Mouse (Mus musculus) retina, postnatal 1 day (tissue): ENCODE results near the gene Tjap1.

ENCODE experiments used
- DNase-seq: peaks from one replicate; pipeline ENCODE4 v3.0.0-alpha.2; 2012

The Tjap1 gene

DNA sequence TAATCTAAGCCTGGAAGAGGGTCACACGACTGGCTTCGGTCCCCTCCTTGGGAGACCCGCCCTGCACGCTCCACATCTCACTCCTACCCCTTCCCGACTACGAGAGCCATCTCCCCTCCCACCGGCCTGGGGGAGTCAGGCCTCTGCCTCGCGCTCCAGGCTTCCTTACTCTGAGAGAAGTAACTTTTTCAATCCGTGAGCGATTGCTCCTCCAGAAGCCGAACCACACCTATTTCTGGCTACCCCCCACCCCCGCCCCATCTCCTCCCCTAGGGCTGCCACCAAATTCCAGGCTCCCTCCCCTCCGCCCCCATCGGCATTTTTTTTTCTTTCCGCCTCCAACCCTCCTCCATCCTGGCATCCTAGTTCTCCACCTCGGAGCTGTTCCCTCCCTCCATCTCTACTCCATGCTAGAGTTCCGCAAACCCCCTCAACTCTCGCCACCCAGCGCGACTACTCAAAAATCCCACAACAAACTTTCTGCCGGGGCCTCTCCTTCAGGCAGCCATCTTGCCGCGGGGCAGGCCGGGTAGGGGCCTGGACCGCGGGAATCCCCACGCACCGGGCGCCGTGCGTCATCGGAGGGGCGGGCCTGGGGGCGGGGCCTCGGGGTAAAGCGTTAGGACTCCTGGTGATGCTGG, at the start of gene Tjap1:
Gene Tjap1 (minus strand): TSS at position 544 of the 641 bp plus-strand sequence.
- DNase-seq, result peak; percentile 93

GRCm38 (mm10) chr17:46328723-46329122, 45.9 kb upstream of the Tjap1 start:
- DNase-seq, result no peak

DNA sequence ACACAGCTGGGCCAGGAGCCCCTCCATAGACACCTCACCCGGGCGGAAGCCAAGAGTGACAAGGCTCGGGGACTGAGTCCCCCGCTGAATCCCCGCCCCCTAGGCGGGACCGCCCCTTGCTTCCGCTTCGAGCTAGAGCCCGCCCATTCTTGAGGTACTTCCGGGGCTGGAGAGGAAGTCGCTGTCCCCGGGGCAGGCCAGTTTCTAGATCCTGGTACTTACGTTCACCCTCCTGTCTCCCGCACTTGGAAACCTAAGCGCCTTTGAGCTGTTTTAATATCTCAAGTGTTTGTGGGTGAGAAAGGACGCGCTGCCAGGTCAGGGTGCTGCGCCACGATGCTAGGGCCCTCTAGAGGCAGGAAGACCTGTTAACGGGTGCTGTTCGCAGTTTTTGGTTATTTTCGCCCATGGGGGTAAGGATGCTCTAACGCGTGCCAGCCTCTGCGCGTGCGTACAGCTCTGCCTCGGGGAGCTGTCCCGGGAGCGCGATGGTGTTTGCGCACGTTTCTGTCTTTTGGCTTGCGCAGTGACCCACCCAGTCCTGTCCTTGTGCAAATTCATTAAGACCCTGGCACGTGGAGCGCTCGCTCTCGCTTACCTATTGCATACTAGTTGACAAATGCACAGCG, 45.2 kb upstream of the Tjap1 start, which contains the start of gene Abcc10:
Gene Abcc10 (minus strand): TSS at position 447 of the 629 bp plus-strand sequence.
- DNase-seq, result peak; percentile 98

GRCm38 (mm10) chr17:46327413-46327905, 44.6 kb upstream of the Tjap1 start:
- no peak for DNase-seq

GRCm38 (mm10) chr17:46322046-46322823, 39.4 kb upstream of the Tjap1 start:
- DNase-seq, result no peak

DNA sequence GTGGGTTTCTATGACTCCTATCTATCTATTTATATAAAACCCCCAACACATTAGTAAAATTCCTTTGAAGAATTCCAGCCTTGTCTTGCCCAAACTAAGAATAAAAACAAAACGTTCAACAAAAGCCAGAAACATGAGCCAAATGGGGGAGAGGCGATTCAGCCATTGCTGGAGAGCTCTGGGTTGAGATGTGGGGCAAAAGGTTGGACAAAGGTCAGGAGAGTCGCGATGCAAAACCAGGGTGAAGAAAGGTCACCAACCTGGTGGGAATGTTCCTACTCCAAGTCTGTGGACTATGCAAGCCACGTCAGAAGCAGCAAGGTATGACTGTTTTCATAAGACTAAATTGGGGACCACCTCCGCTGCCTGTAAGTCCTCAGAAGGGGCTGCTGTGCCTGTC, 37.7 kb upstream of the Tjap1 start:
- no peak for DNase-seq

- no peak for DNase-seq
These were observed 33.0 kb upstream of the Tjap1 start for GRCm38 (mm10) chr17:46315813-46316212.

DNA sequence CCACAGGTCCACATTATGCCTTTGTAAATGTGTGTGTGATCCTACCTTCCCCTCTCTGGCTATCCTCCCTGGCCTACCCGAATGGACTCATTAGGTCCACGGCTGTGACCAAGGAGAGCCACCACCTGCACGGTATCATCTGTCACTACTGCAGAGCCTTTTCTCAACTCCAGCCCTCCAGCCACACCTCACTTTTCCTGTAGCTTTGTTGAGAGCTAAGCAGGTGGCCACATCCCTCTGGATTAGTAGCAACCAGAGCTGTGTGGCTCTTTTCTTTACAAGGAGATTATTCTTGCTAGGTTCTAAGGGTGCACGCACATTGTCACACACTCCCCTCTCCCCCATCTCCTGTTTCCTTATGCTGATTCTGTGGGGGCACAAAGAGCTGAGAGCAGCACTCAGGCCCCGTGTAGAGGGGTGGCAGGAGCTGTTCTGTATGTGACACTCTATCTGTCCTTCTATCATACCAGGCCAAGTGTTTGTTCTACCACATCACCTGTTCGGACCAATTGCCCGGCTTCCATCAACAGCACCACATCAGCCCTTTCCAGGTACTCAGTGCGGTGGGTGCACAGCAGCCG, 30.4 kb upstream of the Tjap1 start:
- no peak for DNase-seq

DNA sequence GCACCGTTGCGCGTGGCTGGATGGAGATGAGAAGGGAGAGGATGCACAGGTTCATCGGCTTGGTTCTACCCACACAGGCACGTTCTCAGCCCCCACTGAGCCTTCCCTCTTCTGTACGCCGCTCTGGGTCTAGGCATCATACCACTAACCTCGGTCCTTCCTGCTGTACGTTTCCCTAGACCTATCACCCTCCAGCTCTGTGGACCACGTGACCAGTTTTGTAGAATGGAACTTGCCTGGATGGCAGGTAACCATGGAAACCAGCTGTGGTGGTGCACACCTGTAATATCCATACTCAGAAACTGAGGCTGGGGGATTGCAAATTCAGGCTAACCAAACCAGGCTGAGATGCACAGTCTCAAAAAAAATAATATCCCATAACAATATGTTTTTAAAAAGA, 27.7 kb upstream of the Tjap1 start:
- no peak for DNase-seq

DNA sequence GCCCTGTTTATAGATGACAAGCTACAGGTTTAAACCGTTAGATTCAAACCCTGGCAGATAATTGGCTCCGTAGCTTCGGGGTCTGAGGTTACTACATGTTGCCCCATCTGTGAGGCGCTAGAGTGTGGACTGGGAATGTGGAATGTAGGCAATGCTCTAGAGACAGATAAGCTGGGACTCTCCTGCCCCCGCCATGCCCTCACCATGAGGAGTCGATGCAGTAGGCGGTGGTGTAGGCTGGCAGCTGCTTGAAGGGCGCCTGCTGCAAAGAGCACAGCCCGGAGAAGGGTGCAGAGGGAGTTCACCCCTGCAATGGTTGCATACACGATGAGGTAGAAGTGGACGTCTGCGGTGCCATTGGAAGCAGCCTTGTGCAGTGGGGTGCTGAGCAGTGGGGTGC, 27.0 kb upstream of the Tjap1 start:
- DNase-seq, result no peak

DNA sequence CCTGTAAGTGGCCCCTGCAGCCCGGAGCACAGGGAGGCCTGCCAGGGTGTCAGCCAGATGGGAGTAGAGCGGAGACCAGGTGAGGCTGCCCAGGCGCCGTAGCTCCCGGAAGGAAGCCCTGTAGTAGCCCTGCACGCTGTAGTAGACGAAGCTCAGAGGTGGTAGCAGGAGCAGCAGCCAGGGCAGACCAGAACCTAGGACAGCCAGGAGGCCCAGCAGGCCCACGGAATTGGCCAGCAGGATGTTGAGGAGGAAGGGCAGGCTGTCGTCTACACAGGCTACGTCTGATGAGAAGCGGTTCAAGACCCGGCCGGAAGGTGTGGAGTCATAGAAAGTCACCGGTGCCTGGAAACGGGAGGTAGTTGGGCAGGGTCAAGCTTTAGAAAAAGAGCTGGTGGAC, 24.1 kb upstream of the Tjap1 start:
- no peak for DNase-seq

DNA sequence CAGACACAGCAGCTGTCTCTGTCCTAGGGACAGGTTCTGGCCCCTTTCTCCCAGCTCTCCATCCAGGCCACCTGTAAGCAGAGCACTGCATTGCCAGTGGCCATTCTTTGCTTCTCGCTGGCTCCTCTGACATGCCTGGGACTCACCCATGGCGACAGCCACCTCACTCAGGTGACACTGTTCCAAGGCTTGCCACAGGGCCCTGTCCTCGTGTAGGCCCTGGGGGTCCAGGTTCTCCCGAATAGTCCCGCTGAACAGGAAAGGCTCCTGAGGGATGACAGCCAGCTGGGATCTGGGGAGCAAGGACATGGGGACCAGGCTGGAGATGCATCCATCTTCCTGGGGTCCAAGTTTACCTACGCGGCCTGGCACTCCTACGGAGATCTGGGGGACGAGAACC, 21.4 kb upstream of the Tjap1 start:
- DNase-seq, result no peak

DNA sequence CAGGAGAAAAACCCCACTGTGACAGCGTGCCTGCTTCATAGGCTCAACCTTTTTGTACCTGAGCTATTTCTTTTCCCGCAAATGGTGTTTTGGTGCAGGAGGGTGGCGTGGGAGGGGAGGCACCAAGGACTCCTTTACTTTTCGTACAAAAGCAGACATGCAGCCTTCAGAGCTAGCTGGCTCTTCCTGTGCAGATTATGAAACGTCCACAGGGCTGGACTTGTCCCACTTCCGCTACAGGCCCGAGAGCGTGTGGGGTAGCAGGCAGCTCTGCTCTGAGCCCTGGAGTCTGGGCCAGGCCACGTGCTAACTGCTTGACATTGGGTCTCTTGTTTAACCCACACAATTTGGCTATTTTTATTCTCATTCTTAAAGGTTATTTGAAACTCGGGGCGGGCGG, 19.1 kb upstream of the Tjap1 start:
- DNase-seq, result no peak

- peak; percentile 91 for DNase-seq
These were observed 15.5 kb upstream of the Tjap1 start for GRCm38 (mm10) chr17:46298220-46298913.

- peak; percentile 56 for DNase-seq
These were observed 14.8 kb upstream of the Tjap1 start, which contains the start of gene Dlk2 for GRCm38 (mm10) chr17:46297364-46298219. TSS of gene Dlk2 (plus strand) at chr17:46297421.

DNA sequence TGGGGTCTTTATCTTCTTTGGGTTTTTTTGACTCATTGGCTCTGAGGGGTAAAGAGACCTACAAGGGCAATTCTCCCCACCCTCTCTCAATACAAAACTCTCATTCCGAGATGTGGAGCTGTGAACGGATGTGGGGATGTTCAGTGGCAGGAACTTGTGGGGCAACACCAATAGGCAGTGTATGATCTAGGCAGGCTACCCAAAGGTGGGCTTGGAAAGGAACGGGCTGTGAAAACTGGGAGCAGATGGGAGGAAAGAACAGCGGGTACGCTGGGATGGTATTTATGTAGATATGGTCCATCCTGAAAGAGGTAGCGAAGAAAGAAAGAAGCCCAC, 14.2 kb upstream of the Tjap1 start:
- no peak for DNase-seq

DNA sequence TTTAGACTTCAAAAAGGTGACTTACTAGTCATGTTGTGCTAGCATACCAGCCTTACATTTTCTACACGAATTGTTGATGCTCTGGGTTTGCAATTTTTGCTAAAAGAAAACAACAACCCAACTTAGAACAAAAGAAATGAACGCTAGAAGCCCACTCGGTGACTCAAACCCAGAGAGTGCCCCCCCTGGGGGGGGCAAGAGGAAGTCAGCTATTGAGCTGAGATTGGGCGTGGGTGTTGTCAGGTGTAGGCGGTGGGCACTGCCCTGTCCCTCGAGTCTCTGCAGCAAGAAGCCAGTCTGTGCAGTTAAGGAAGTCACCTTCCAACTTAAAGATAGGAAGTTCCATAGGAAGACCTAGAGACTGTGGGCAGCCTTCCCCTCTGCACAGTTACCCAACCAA, 13.8 kb upstream of the Tjap1 start:
- no peak for DNase-seq

- peak; percentile 23 for DNase-seq
These were observed 4.9 kb upstream of the Tjap1 start for GRCm38 (mm10) chr17:46287678-46288095.

DNA sequence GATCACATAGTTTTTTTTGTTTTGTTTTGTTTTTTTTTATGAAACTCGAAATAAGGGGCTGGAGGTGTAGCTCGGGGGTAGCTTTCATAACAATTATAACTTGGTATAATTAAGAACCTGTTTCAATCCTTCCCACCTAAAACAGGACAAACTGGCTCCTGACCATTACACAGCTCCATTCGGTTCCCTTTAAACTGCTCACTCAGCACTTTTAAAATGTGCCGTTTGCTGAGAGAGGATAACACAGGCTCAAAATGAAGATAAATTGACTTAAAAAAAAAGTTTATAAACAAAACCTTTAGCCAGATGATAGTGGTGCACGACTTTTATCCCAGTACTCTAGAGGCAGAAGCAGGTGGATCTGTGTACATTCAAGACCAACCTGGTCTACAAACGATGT, 2.6 kb upstream of the Tjap1 start:
- DNase-seq, result no peak

DNA sequence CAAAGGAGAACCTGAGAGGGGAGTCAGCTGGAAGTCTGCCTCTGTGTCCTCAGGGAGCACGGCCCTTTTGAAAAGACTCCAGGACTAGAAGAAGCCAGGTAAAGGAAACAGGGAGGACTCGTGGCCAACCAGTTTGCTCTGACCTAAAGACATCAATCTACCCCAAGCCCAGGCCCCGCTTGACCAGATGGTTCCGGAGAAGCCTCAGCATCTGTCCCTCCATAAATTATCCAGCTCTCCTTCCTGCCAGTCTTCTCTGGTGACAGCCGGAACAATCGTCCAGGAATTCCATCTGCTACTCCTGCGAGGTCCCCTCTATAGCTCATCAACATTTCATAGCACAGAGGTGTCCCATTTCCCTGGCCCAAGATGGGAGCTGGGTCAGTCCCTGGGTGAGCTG, 1.8 kb upstream of the Tjap1 start:
- DNase-seq, result no peak

DNA sequence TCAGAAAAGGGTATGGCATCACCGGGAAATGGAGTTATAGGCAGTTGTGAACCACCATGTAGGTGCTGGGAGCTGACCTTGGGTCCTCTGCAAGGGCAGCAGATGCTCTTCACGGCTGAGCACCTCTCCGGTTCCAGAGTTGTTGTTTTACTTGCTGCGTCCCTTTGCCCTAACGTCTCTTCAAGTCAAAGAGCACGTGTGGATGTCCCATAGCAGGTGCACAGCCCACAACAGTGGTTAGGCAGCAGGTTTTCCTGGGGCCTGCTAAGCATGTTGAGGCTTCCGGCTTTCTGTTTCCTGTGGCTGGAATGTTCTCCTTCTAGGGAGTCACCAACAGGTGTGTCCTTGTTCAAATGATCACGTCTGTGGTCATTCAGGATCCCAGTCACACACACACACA, 1.1 kb upstream of the Tjap1 start:
- DNase-seq, result no peak

GRCm38 (mm10) chr17:46283140-46283539, 314 bp upstream of the Tjap1 start:
- no peak for DNase-seq
